Mouse (Mus musculus): Measurements from ENCODE around the gene Gm2564. TPM values are rescaled to one million over a fixed set of nuclear protein-coding genes. Genes with fewer than 3 reads are reported as not detected.
"Not testable (repeated sequence)": the region's sequence is repeated elsewhere in the genome, so short reads cannot be mapped to it uniquely, and the experiment has no call there.

Gm2564 gene
- not detected in 2 replicates for polyA plus RNA-seq (2015; fragmentation: Nextera tagmentation; extraction: Ambion mirVana)

GRCm38 (mm10) chr4:42629419-42629818, at the start of gene Gm2564:
Gene Gm2564 (plus strand): TSS chr4:42629719.
- not testable (repeated sequence) for ATAC-seq (ENCODE audit: low read depth)
- WGBS (ENCODE audit: insufficient replicate concordance) = no CpG with 5 or more reads among the region's 8 CpGs

DNA sequence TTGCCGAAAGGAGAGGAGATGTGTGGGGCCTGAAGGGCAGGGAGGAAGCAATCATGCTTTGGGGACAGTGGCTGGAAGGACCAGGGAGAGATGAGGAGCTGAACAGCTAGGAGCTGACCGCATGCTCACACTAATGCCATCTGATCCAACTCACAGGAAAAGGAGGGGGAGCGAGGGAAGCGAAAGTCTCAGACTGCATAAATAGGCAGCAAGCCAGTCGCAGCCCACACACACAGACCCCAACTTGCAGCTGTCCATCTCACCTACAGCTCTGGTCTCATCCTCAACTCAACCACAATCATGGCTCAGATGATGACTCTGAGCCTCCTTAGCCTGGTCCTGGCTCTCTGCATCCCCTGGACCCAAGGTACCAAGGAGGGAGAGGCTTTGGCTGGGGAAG, 17.6 kb upstream of the Gm2564 start, which contains the start of gene Gm10591:
TSS of gene Gm10591 (plus strand) at position 301 of the 400 bp plus-strand sequence.
- WGBS (ENCODE audit: insufficient replicate concordance) = no CpG with 5 or more reads among the region's 5 CpGs
- H3K4me2 ChIP-seq (ENCODE audit: low read depth, low read length); H3K27ac ChIP-seq (ENCODE audit: low read length); H3K9me3 ChIP-seq (replicated peaks; ENCODE audit: control insufficient read depth, low read length); H3K4me1 ChIP-seq (ENCODE audit: control insufficient read depth, low read depth, low read length); H3K27me3 ChIP-seq (ENCODE audit: control insufficient read depth, insufficient read depth, low read depth, low read length); H3K9ac ChIP-seq (ENCODE audit: low read depth, low read length); H3K4me3 ChIP-seq (ENCODE audit: low read depth, low read length); H3K36me3 ChIP-seq (ENCODE audit: control insufficient read depth, insufficient read depth); ATAC-seq (ENCODE audit: low read depth): not testable (repeated sequence)

More at GRCm38 (mm10) chr4:42629419-42629818, at the start of gene Gm2564:
- not testable (repeated sequence) for H3K9me3 ChIP-seq (replicated peaks; ENCODE audit: control insufficient read depth, low read length); H3K27ac ChIP-seq (ENCODE audit: low read length); H3K9ac ChIP-seq (ENCODE audit: low read depth, low read length); H3K4me1 ChIP-seq (ENCODE audit: control insufficient read depth, low read depth, low read length); H3K27me3 ChIP-seq (ENCODE audit: control insufficient read depth, insufficient read depth, low read depth, low read length); H3K4me3 ChIP-seq (ENCODE audit: low read depth, low read length); H3K4me2 ChIP-seq (ENCODE audit: low read depth, low read length); H3K36me3 ChIP-seq (ENCODE audit: control insufficient read depth, insufficient read depth)

DNA sequence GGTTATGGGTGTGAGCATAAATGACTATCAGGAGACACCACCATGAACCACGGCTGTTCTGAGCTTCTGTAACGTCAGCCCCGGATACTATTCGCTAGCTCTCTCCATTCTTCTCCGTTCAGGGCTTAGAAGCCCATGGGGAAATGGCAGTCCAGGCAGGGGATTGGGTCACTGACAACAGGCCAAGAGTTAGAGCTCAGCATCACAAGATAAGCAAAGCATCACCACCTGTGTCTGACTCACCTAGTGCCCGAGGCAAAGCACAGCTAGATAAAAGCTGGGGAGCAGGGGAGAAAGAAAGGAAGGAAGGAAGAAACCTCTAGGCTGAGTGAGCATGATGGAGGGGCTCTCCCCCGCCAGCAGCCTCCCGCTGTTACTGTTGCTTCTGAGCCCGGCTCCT, 25.4 kb downstream of the Gm2564 start, which contains the start of gene Ccl27b:
TSS of gene Ccl27b (plus strand) at position 301 of the 400 bp plus-strand sequence.
- not testable (repeated sequence) for H3K4me1 ChIP-seq (ENCODE audit: control insufficient read depth, low read depth, low read length); H3K27ac ChIP-seq (ENCODE audit: low read length); H3K4me3 ChIP-seq (ENCODE audit: low read depth, low read length); H3K27me3 ChIP-seq (ENCODE audit: control insufficient read depth, insufficient read depth, low read depth, low read length); ATAC-seq (ENCODE audit: low read depth); H3K36me3 ChIP-seq (ENCODE audit: control insufficient read depth, insufficient read depth); H3K9me3 ChIP-seq (replicated peaks; ENCODE audit: control insufficient read depth, low read length); H3K9ac ChIP-seq (ENCODE audit: low read depth, low read length); H3K4me2 ChIP-seq (ENCODE audit: low read depth, low read length)
- WGBS (ENCODE audit: insufficient replicate concordance) = no CpG with 5 or more reads among the region's 9 CpGs

DNA sequence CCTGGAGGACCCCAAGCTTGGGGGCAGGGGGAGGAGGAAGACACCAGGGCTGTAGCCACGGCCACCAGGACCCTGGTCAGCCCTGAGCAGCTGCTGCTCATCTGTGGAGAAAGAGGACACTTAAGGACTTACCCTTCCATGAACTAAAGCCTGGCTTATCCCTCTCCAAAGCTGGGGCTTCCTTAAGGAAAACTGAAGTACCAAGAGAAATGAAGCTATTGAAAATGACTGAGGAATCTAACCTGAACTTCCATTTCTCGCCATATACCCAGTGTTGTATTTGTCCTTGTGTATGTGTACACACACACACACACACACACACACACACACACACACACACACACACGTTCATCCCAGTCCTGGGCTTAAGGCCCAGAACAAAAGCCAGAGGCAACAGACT, 32.3 kb downstream of the Gm2564 start, which contains the start of gene Il11ra2:
TSS of gene Il11ra2 (minus strand) at position 101 of the 400 bp plus-strand sequence.
- not testable (repeated sequence) for H3K9me3 ChIP-seq (replicated peaks; ENCODE audit: control insufficient read depth, low read length); H3K27me3 ChIP-seq (ENCODE audit: control insufficient read depth, insufficient read depth, low read depth, low read length); H3K36me3 ChIP-seq (ENCODE audit: control insufficient read depth, insufficient read depth); H3K9ac ChIP-seq (ENCODE audit: low read depth, low read length); H3K4me3 ChIP-seq (ENCODE audit: low read depth, low read length); H3K27ac ChIP-seq (ENCODE audit: low read length); H3K4me2 ChIP-seq (ENCODE audit: low read depth, low read length); ATAC-seq (ENCODE audit: low read depth); H3K4me1 ChIP-seq (ENCODE audit: control insufficient read depth, low read depth, low read length)
- no CpG with 5 or more reads among the region's 3 CpGs for WGBS (ENCODE audit: insufficient replicate concordance)

GRCm38 (mm10) chr4:42675415-42675814, 45.9 kb downstream of the Gm2564 start:
- not testable (repeated sequence) for H3K4me2 ChIP-seq (ENCODE audit: low read depth, low read length); H3K27me3 ChIP-seq (ENCODE audit: control insufficient read depth, insufficient read depth, low read depth, low read length); H3K9ac ChIP-seq (ENCODE audit: low read depth, low read length); H3K27ac ChIP-seq (ENCODE audit: low read length); H3K9me3 ChIP-seq (replicated peaks; ENCODE audit: control insufficient read depth, low read length); H3K36me3 ChIP-seq (ENCODE audit: control insufficient read depth, insufficient read depth); H3K4me1 ChIP-seq (ENCODE audit: control insufficient read depth, low read depth, low read length); H3K4me3 ChIP-seq (ENCODE audit: low read depth, low read length); ATAC-seq (ENCODE audit: low read depth)
- no CpG with 5 or more reads among the region's 4 CpGs for WGBS (ENCODE audit: insufficient replicate concordance)

GRCm38 (mm10) chr4:42679365-42679764, 49.8 kb downstream of the Gm2564 start:
- not testable (repeated sequence) for H3K9ac ChIP-seq (ENCODE audit: low read depth, low read length); H3K4me1 ChIP-seq (ENCODE audit: control insufficient read depth, low read depth, low read length); H3K4me3 ChIP-seq (ENCODE audit: low read depth, low read length); ATAC-seq (ENCODE audit: low read depth); H3K27me3 ChIP-seq (ENCODE audit: control insufficient read depth, insufficient read depth, low read depth, low read length); H3K27ac ChIP-seq (ENCODE audit: low read length); H3K4me2 ChIP-seq (ENCODE audit: low read depth, low read length); H3K9me3 ChIP-seq (replicated peaks; ENCODE audit: control insufficient read depth, low read length); H3K36me3 ChIP-seq (ENCODE audit: control insufficient read depth, insufficient read depth)
- WGBS (ENCODE audit: insufficient replicate concordance) = no CpG with 5 or more reads among the region's 7 CpGs

GRCm38 (mm10) chr4:42680374-42681356, 51.1 kb downstream of the Gm2564 start:
- not testable (repeated sequence) for H3K9ac ChIP-seq (ENCODE audit: low read depth, low read length); H3K4me2 ChIP-seq (ENCODE audit: low read depth, low read length); H3K27ac ChIP-seq (ENCODE audit: low read length); ATAC-seq (ENCODE audit: low read depth); H3K4me1 ChIP-seq (ENCODE audit: control insufficient read depth, low read depth, low read length); H3K27me3 ChIP-seq (ENCODE audit: control insufficient read depth, insufficient read depth, low read depth, low read length); H3K36me3 ChIP-seq (ENCODE audit: control insufficient read depth, insufficient read depth); H3K9me3 ChIP-seq (replicated peaks; ENCODE audit: control insufficient read depth, low read length); H3K4me3 ChIP-seq (ENCODE audit: low read depth, low read length)
- no CpG with 5 or more reads among the region's 32 CpGs for WGBS (ENCODE audit: insufficient replicate concordance)
